Comparison of ENCODE assay signal across 10 mouse cellular contexts in genomic region chr6:34684886-34685285, GRCm38 (mm10).
A peak's percentile ranks its signal among the peaks of the same experiment; 100 is the strongest.
DNase-seq lines count a peak whose midpoint lies in the region; ATAC-seq and TF ChIP-seq lines count a peak whose summit lies in the region.
"Had no signal": no experiment of that assay in that cellular context is flagged by ENCODE, and none has a peak within 500 bp of the region (broad histone marks: within the 10 kb centered on the region; RNA-seq: fewer than 3 reads in every experiment).

No protein-coding gene starts in this region.

- H3K9ac ChIP-seq in kidney, embryonic 14.5 days (ENCODE audit: low read depth, low read length), result no peak overlapping the region
- H3K9ac ChIP-seq in neural tube, embryonic 13.5 days, result no peak overlapping the region
- H3K9ac ChIP-seq: liver, embryonic 15.5 days had no signal

- WGBS in kidney, embryonic 14.5 days, result 10% methylated on average over 8 of the region's 8 CpGs
- WGBS in neural tube, embryonic 13.5 days, result 52% methylated on average over 8 of the region's 8 CpGs

- no peak for TF ChIP-seq CTCF in gastrocnemius, adult 2 months (IDR thresholded peaks at IDR 0.05)

- H3K36me3 ChIP-seq in kidney, embryonic 14.5 days (ENCODE audit: control insufficient read depth, insufficient read depth, low read length), result no peaks in the 10 kb centered on the region; the same call in 1 of the 2 replicates
- H3K36me3 ChIP-seq in neural tube, embryonic 13.5 days, result no peaks in the 10 kb centered on the region
- H3K36me3 ChIP-seq: liver, embryonic 15.5 days had no signal

- intact Hi-C loops in gastrocnemius, adult 2 months (cut with DNase I), result loop anchor here (5.0 kb wide), 2 partner anchors 67 to 73 kb away; no protein-coding TSS in a partner anchor

- ATAC-seq in kidney, embryonic 14.5 days (ENCODE audit: low FRiP score, low TSS enrichment), result peak; percentile 60; the same call in 1 of the 2 replicates
- no peak for ATAC-seq in neural tube, embryonic 13.5 days (ENCODE audit: low read depth)
- ATAC-seq in cerebellum, adult (ENCODE audit: insufficient number of reproducible peaks, low FRiP score, low TSS enrichment), result no peak
- ATAC-seq in granulocyte monocyte progenitor cell, adult 5-6 weeks (replicated peaks; ENCODE audit: poor library complexity, severe bottlenecking), result no peak

- H3K9me3 ChIP-seq in kidney, embryonic 14.5 days (ENCODE audit: control insufficient read depth, low read length), result no peaks in the 10 kb centered on the region
- no peaks in the 10 kb centered on the region for H3K9me3 ChIP-seq in neural tube, embryonic 13.5 days
- H3K9me3 ChIP-seq: liver, embryonic 15.5 days had no signal

- H3K27me3 ChIP-seq in kidney, embryonic 14.5 days (ENCODE audit: control insufficient read depth, insufficient read depth, low read length), result no peaks in the 10 kb centered on the region
- no peaks in the 10 kb centered on the region for H3K27me3 ChIP-seq in neural tube, embryonic 13.5 days
- H3K27me3 ChIP-seq: CH12.LX had no signal

- H3K27ac ChIP-seq in gastrocnemius, adult 2 months, result peak overlapping the region; percentile 76
- H3K27ac ChIP-seq in kidney, embryonic 14.5 days (ENCODE audit: low read depth, low read length), result peak overlapping the region; percentile 31; the same call in 1 of the 2 replicates
- 0 out of 2 replicates have a peak overlapping the region, but pooled peaks have one; percentile 4 for H3K27ac ChIP-seq in neural tube, embryonic 13.5 days (replicated peaks)
- H3K27ac ChIP-seq: liver, embryonic 15.5 days had no signal

- DNase-seq in gastrocnemius, adult 2 months, result peak; percentile 37
- no peak for DNase-seq in gastrocnemius, adult 18-20 months (ENCODE audit: low spot score)
- DNase-seq in heart, adult 8-10 months (ENCODE audit: low spot score), result peak; percentile 45
- DNase-seq in right cerebral cortex, postnatal 36 days (ENCODE audit: low spot score in 2 of 2), result no peak

- no peak overlapping the region; the same call in 1 of the 2 replicates for H3K4me2 ChIP-seq in kidney, embryonic 14.5 days (replicated peaks; ENCODE audit: low read depth, low read length)
- H3K4me2 ChIP-seq in neural tube, embryonic 13.5 days, result no peak overlapping the region
- H3K4me2 ChIP-seq: liver, embryonic 15.5 days had no signal

- H3K4me1 ChIP-seq in kidney, embryonic 14.5 days (ENCODE audit: control insufficient read depth, insufficient read depth, low read length), result peaks cover 10% of the 10 kb centered on the region; the same call in 1 of the 2 replicates
- peaks cover 5% of the 10 kb centered on the region for H3K4me1 ChIP-seq in neural tube, embryonic 13.5 days (replicated peaks)

- H3K4me3 ChIP-seq in gastrocnemius, adult 2 months, result peak overlapping the region; percentile 46
- no peak overlapping the region; the same call in 1 of the 2 replicates for H3K4me3 ChIP-seq in kidney, embryonic 14.5 days (ENCODE audit: low read length)
- H3K4me3 ChIP-seq in neural tube, embryonic 13.5 days, result no peak overlapping the region
- H3K4me3 ChIP-seq: liver, embryonic 15.5 days had no signal

Comparison
In these comparisons a context has a peak if more than half of its experiments do, and no peak if none do; other contexts are left out.
1. DNase-seq: peak in gastrocnemius, adult 2 months (single experiment) and heart, adult 8-10 months (single experiment); none in gastrocnemius, adult 18-20 months (single experiment) and right cerebral cortex, postnatal 36 days (0 of 2).
2. H3K27ac ChIP-seq: peak in every context shown above with its lines; median percentile 76 in gastrocnemius, adult 2 months; 31 in kidney, embryonic 14.5 days; 4 in neural tube, embryonic 13.5 days.